Mouse (Mus musculus): ENCODE measurements around the gene Dbn1. TPM values are rescaled to one million over a fixed set of nuclear protein-coding genes. Genes with fewer than 3 reads are reported as not detected.
A peak's percentile ranks its signal among the peaks of the same experiment; 100 is the strongest.

The Dbn1 gene
- polyA plus RNA-seq, 1 experiment from 2014 or later, result 104 TPM

GRCm38 (mm10) chr13:55494883-55495621, 7.1 kb upstream of the Dbn1 start:
- no peak overlapping the region for H3K9ac ChIP-seq (ENCODE audit: low read depth, low read length)
- ATAC-seq (replicated peaks; ENCODE audit: low FRiP score, low read depth) (no peak), DNase-seq (ENCODE audit: low spot score) (no peak)
- 28% methylated on average over 18 of the region's 18 CpGs for WGBS
- peaks cover 13% of the 10 kb centered on the region; the same call in 1 of the 2 replicates for H3K36me3 ChIP-seq (ENCODE audit: insufficient read depth, low read length)
- no peak for TF ChIP-seq CTCF (IDR thresholded peaks at IDR 0.05; ENCODE audit: low read depth)
- no peak overlapping the region for H3K4me3 ChIP-seq (replicated peaks; ENCODE audit: low read depth, low read length)
- no peak overlapping the region for H3K4me2 ChIP-seq (ENCODE audit: low read length)
- no peaks in the 10 kb centered on the region for H3K27me3 ChIP-seq (ENCODE audit: insufficient read depth, low read length)
- H3K27ac ChIP-seq, result no peak overlapping the region
- no peaks in the 10 kb centered on the region for H3K9me3 ChIP-seq (replicated peaks; ENCODE audit: low read length)
- H3K4me1 ChIP-seq (replicated peaks; ENCODE audit: insufficient read depth, low read length), result no peaks in the 10 kb centered on the region

DNA sequence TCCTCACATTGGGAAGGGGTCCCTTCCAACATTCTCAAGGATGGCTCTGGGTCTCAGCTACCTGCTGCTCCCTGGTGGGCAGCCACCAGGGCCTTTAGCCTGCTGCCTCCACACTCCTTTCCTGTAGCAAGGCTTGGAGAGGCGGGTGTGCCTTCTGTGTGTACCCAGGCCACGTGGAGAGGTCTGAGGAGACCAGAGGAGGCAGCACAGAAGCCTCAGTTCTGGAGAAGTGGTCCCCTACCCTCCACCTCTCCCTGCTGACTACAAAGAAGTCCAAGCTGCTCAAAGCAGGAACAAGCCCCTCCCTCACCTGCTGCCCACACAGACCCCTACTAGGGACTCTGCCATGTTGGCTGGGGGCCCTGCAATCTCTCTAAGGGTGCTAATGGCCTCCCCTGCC, 6.3 kb upstream of the Dbn1 start:
- H3K36me3 ChIP-seq (ENCODE audit: insufficient read depth, low read length), result peaks cover 10% of the 10 kb centered on the region; the same call in 1 of the 2 replicates
- WGBS, result 18% methylated on average over 2 of the region's 2 CpGs
- ATAC-seq (replicated peaks; ENCODE audit: low FRiP score, low read depth), result no peak

GRCm38 (mm10) chr13:55486916-55487577, 864 bp downstream of the Dbn1 start:
- Histone ChIP-seq H3K4me1 (replicated peaks; ENCODE audit: insufficient read depth, low read length) (peaks cover 29% of the 10 kb centered on the region; the same call in 1 of the 2 replicates), H3K4me3 (replicated peaks; ENCODE audit: low read depth, low read length) (peak overlapping the region; percentile 93), H3K9me3 (replicated peaks; ENCODE audit: low read length) (no peaks in the 10 kb centered on the region), H3K4me2 (ENCODE audit: low read length) (peak overlapping the region; percentile 96), H3K27ac (peak overlapping the region; percentile 89), H3K36me3 (ENCODE audit: insufficient read depth, low read length) (peaks cover under 1% of the 10 kb centered on the region; the same call in 1 of the 2 replicates), H3K9ac (ENCODE audit: low read depth, low read length) (peak overlapping the region; percentile 97), H3K27me3 (ENCODE audit: insufficient read depth, low read length) (no peaks in the 10 kb centered on the region)
- peak; percentile 23; the same call in 1 of the 2 replicates for ATAC-seq (replicated peaks; ENCODE audit: low FRiP score, low read depth)
- peak; percentile 67 for DNase-seq (ENCODE audit: low spot score)
- under 1% methylated on average over 29 of the region's 29 CpGs for WGBS
- TF ChIP-seq CTCF (IDR thresholded peaks at IDR 0.05; ENCODE audit: low read depth), result no peak

More for the DNA sequence above, 6.3 kb upstream of the Dbn1 start:
- Histone ChIP-seq H3K27ac (no peak overlapping the region), H3K9ac (ENCODE audit: low read depth, low read length) (no peak overlapping the region), H3K9me3 (replicated peaks; ENCODE audit: low read length) (no peaks in the 10 kb centered on the region), H3K4me2 (ENCODE audit: low read length) (no peak overlapping the region), H3K4me3 (replicated peaks; ENCODE audit: low read depth, low read length) (no peak overlapping the region), H3K4me1 (replicated peaks; ENCODE audit: insufficient read depth, low read length) (no peaks in the 10 kb centered on the region), H3K27me3 (ENCODE audit: insufficient read depth, low read length) (no peaks in the 10 kb centered on the region)
- no peak for DNase-seq (ENCODE audit: low spot score)
- no peak for TF ChIP-seq CTCF (IDR thresholded peaks at IDR 0.05; ENCODE audit: low read depth)

DNA sequence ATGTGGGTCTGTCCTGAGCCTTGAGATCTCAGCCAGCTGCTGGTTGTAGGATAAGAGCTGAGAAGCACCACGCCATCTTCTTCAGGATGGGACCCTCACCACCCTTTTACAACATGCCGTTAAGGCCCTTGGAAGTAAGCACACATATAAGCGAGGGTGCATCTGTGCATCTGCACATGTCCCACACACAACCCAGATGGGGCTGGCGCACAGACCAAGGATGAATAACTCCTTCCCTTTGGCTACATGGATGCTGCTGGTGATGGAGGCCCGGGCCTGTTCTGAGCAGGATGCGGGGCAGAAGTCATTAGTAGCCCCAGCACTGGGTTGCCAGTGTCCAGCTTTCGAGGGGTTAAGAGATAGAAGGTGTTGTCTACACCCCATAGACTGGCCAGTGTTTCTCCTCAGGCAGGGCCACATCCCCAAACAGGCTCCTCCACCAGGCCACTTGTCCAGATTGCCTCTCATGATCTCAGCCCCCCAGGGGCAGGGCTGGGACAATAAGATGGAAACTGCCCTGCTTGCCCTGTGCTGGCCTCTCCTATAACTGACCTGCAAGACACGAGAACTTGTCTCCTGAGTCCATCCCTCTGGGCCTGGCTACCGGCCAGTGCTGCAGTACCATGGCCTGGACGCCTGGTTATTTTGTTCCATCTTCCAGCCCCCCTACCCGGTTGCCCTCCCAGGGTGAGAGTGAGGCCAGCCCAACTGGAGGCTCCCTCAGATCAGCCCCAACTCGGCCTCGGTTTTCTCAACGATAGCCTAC, 1.7 kb downstream of the Dbn1 start:
- ATAC-seq (replicated peaks; ENCODE audit: low FRiP score, low read depth), result no peak
- no peak for TF ChIP-seq CTCF (IDR thresholded peaks at IDR 0.05; ENCODE audit: low read depth)
- H3K27ac ChIP-seq, result no peak overlapping the region

GRCm38 (mm10) chr13:55484520-55485088, 3.3 kb downstream of the Dbn1 start:
- Histone ChIP-seq H3K4me3 (replicated peaks; ENCODE audit: low read depth, low read length) (no peak overlapping the region), H3K27ac (no peak overlapping the region), H3K9ac (ENCODE audit: low read depth, low read length) (no peak overlapping the region), H3K4me1 (replicated peaks; ENCODE audit: insufficient read depth, low read length) (peaks cover 29% of the 10 kb centered on the region; the same call in 1 of the 2 replicates), H3K36me3 (ENCODE audit: insufficient read depth, low read length) (peaks cover 18% of the 10 kb centered on the region; the same call in 1 of the 2 replicates), H3K4me2 (ENCODE audit: low read length) (no peak overlapping the region), H3K27me3 (ENCODE audit: insufficient read depth, low read length) (no peaks in the 10 kb centered on the region), H3K9me3 (replicated peaks; ENCODE audit: low read length) (no peaks in the 10 kb centered on the region)
- TF ChIP-seq CTCF (IDR thresholded peaks at IDR 0.05; ENCODE audit: low read depth), result no peak
- no peak for ATAC-seq (replicated peaks; ENCODE audit: low FRiP score, low read depth)
- no peak for DNase-seq (ENCODE audit: low spot score)
- 41% methylated on average over 7 of the region's 7 CpGs for WGBS

More for the DNA sequence above, 1.7 kb downstream of the Dbn1 start:
- DNase-seq (ENCODE audit: low spot score), result no peak
- Histone ChIP-seq H3K27me3 (ENCODE audit: insufficient read depth, low read length) (no peaks in the 10 kb centered on the region), H3K4me3 (replicated peaks; ENCODE audit: low read depth, low read length) (peak overlapping the region; percentile 93), H3K36me3 (ENCODE audit: insufficient read depth, low read length) (peaks cover 7% of the 10 kb centered on the region; the same call in 1 of the 2 replicates), H3K9ac (ENCODE audit: low read depth, low read length) (peak overlapping the region; percentile 97; the same call in 1 of the 2 replicates), H3K4me2 (ENCODE audit: low read length) (peak overlapping the region; percentile 96), H3K4me1 (replicated peaks; ENCODE audit: insufficient read depth, low read length) (peaks cover 29% of the 10 kb centered on the region; the same call in 1 of the 2 replicates), H3K9me3 (replicated peaks; ENCODE audit: low read length) (no peaks in the 10 kb centered on the region)
- WGBS, result 33% methylated on average over 14 of the region's 14 CpGs

Data from kidney, postnatal 0 days (tissue).